Mouse (Mus musculus) liver, postnatal 0 days (tissue): Measurements from ENCODE around the gene BC107364. TPM values are rescaled to one million over a fixed set of nuclear protein-coding genes. Genes with fewer than 3 reads are reported as not detected.

Source experiments
- ATAC-seq: fragments of 200-750 bp; cut with Nextera tagmentation; 2 replicates; pipeline ENCODE4 v1.8.0; 2017; ENCODE audit warnings: mild to moderate bottlenecking, moderate library complexity
- DNase-seq: peaks from one replicate; pipeline ENCODE4 v3.0.0-alpha.2; 2016
- H3K27ac ChIP-seq: fragments of 300-500 bp; sonication (generic); 2 replicates; pipeline ENCODE4 v1.5.1; 2014; ENCODE audit warnings: antibody characterized with exemption, moderate library complexity, mild to moderate bottlenecking, low read depth
- H3K27me3 ChIP-seq: fragments of 300-500 bp; sonication (generic); 2 replicates; pipeline ENCODE4 v1.6.1; 2014; ENCODE audit warnings: low read length, control low read depth, mixed read lengths; ENCODE audit not compliant: insufficient read depth
- H3K36me3 ChIP-seq: fragments of 300-500 bp; sonication (generic); replicated peaks from 2 replicates; pipeline ENCODE4 v1.6.1; 2014; ENCODE audit warnings: mild to moderate bottlenecking, control low read depth, low read length, moderate library complexity, mixed read lengths; ENCODE audit not compliant: insufficient read depth
- H3K4me1 ChIP-seq: fragments of 300-500 bp; sonication (generic); 2 replicates; pipeline ENCODE4 v1.6.1; 2014; ENCODE audit warnings: antibody characterized with exemption, mild to moderate bottlenecking, control low read depth; ENCODE audit not compliant: insufficient read depth
- H3K4me2 ChIP-seq: fragments of 300-500 bp; sonication (generic); 2 replicates; pipeline ENCODE4 v1.6.1; 2014; ENCODE audit warnings: low read depth, mild to moderate bottlenecking, low read length, moderate library complexity, mixed read lengths
- H3K4me3 ChIP-seq: fragments of 300-500 bp; sonication (generic); 2 replicates; pipeline ENCODE4 v1.5.1; 2014; ENCODE audit warnings: low read depth, low read length
- H3K9ac ChIP-seq: fragments of 300-500 bp; sonication (generic); replicated peaks from 2 replicates; pipeline ENCODE4 v1.6.1; 2014; ENCODE audit warnings: mild to moderate bottlenecking, moderate library complexity
- H3K9me3 ChIP-seq: fragments of 300-500 bp; sonication (generic); 2 replicates; pipeline ENCODE4 v1.6.1; 2016; ENCODE audit warnings: mild to moderate bottlenecking, control low read depth, low read length, mixed read lengths
- CTCF ChIP-seq: sonication (generic); IDR thresholded peaks from 2 replicates; pipeline ENCODE4 v1.5.1; 2016; ENCODE audit warnings: antibody characterized with exemption, low read depth
- EP300 ChIP-seq: IDR thresholded peaks from 2 replicates; pipeline ENCODE4 v1.6.1; 2016; ENCODE audit warnings: antibody characterized with exemption, low read depth, mild to moderate bottlenecking
- WGBS: fragments of 180-500 bp; shearing (Covaris S2); extraction: QIAGEN DNeasy Blood & Tissue Kit; methylation state at CpG from one replicate; pipeline ENCODE4 v1.1.7; 2014; ENCODE audit not compliant: insufficient replicate concordance; 5-methylcytosine and 5-hydroxymethylcytosine counted together
- polyA plus RNA-seq: library from polyadenylated mRNA; unstranded; fragments of >200 nt; fragmentation: Nextera tagmentation; extraction: Ambion mirVana; gene quantifications from 2 replicates; pipeline ENCODE4 v1.2.1, GENCODE M21; 2015

The BC107364 gene
- polyA plus RNA-seq, 1 experiment from 2014 or later = not detected

- H3K27me3 ChIP-seq = 0 out of 2 replicates have a peak, but pooled peaks cover 10% of the 10 kb centered on the region
- DNase-seq = no peak
Observed at GRCm38 (mm10) chr3:96417850-96418815, 34.0 kb downstream of the BC107364 start.

GRCm38 (mm10) chr3:96416595-96416994 lies 35.5 kb downstream of the BC107364 start:
- no peak for TF ChIP-seq CTCF
- TF ChIP-seq EP300 = no peak
- WGBS = 90% methylated on average over 6 of the region's 6 CpGs
- no peak for DNase-seq
- Histone ChIP-seq H3K9ac (no peak overlapping the region), H3K9me3 (no peaks in the 10 kb centered on the region), H3K4me3 (no peak overlapping the region), H3K4me2 (no peak overlapping the region), H3K27ac (no peak overlapping the region), H3K4me1 (peaks cover 11% of the 10 kb centered on the region), H3K36me3 (no peaks in the 10 kb centered on the region), H3K27me3 (0 out of 2 replicates have a peak, but pooled peaks cover 1% of the 10 kb centered on the region)
- no peak for ATAC-seq

More at GRCm38 (mm10) chr3:96417850-96418815, 34.0 kb downstream of the BC107364 start:
- 71% methylated on average over 7 of the region's 7 CpGs for WGBS
- TF ChIP-seq CTCF (no peak), EP300 (no peak)
- Histone ChIP-seq H3K9me3 (no peaks in the 10 kb centered on the region), H3K36me3 (no peaks in the 10 kb centered on the region), H3K4me2 (no peak overlapping the region), H3K4me3 (no peak overlapping the region), H3K4me1 (peaks cover 11% of the 10 kb centered on the region), H3K27ac (no peak overlapping the region), H3K9ac (no peak overlapping the region)
- no peak for ATAC-seq

GRCm38 (mm10) chr3:96416056-96416455 lies 36.0 kb downstream of the BC107364 start:
- H3K4me2 ChIP-seq = no peak overlapping the region
- peaks cover 11% of the 10 kb centered on the region for H3K4me1 ChIP-seq
- no peak overlapping the region for H3K9ac ChIP-seq
- ATAC-seq (no peak), DNase-seq (no peak)
- H3K9me3 ChIP-seq = no peaks in the 10 kb centered on the region
- H3K27me3 ChIP-seq = no peaks in the 10 kb centered on the region
- H3K27ac ChIP-seq = no peak overlapping the region
- WGBS = 68% methylated on average over 2 of the region's 2 CpGs
- no peaks in the 10 kb centered on the region for H3K36me3 ChIP-seq
- no peak overlapping the region for H3K4me3 ChIP-seq
- no peak for TF ChIP-seq EP300
- TF ChIP-seq CTCF = no peak

- Histone ChIP-seq H3K27ac (no peak overlapping the region), H3K4me1 (peaks cover 11% of the 10 kb centered on the region), H3K9me3 (no peaks in the 10 kb centered on the region), H3K9ac (no peak overlapping the region; the same call in 1 of the 2 replicates), H3K36me3 (no peaks in the 10 kb centered on the region), H3K4me2 (peak overlapping the region; percentile 90), H3K4me3 (peak overlapping the region; percentile 71), H3K27me3 (peaks cover 10% of the 10 kb centered on the region; the same call in 1 of the 2 replicates)
- TF ChIP-seq EP300 (no peak), CTCF (no peak)
- DNase-seq (no peak), ATAC-seq (no peak)
- WGBS = 28% methylated on average over 7 of the region's 7 CpGs
Observed at GRCm38 (mm10) chr3:96414951-96415327, 37.2 kb downstream of the BC107364 start.

- H3K9ac ChIP-seq = peak overlapping the region; percentile 92
- peak overlapping the region; percentile 90 for H3K4me2 ChIP-seq
- no peaks in the 10 kb centered on the region for H3K36me3 ChIP-seq
- 1% methylated on average over 64 of the region's 64 CpGs for WGBS
- TF ChIP-seq EP300 = no peak
- no peak for TF ChIP-seq CTCF
- peaks cover 16% of the 10 kb centered on the region for H3K27me3 ChIP-seq
- DNase-seq (peak; percentile 86), ATAC-seq (peak; percentile 82)
- H3K4me1 ChIP-seq = peaks cover 16% of the 10 kb centered on the region
- no peaks in the 10 kb centered on the region for H3K9me3 ChIP-seq
- peak overlapping the region; percentile 92 for H3K27ac ChIP-seq
- peak overlapping the region; percentile 71 for H3K4me3 ChIP-seq
Observed at GRCm38 (mm10) chr3:96414126-96414950, 37.8 kb downstream of the BC107364 start.
